Mouse (Mus musculus): Measurements from ENCODE around the gene Trabd2b. TPM values are rescaled to one million over a fixed set of nuclear protein-coding genes. Genes with fewer than 3 reads are reported as not detected.

The Trabd2b gene
- total RNA-seq, 4 experiments from 2014 or later = 62.0 to 82.7 (median 71.5) TPM

DNA sequence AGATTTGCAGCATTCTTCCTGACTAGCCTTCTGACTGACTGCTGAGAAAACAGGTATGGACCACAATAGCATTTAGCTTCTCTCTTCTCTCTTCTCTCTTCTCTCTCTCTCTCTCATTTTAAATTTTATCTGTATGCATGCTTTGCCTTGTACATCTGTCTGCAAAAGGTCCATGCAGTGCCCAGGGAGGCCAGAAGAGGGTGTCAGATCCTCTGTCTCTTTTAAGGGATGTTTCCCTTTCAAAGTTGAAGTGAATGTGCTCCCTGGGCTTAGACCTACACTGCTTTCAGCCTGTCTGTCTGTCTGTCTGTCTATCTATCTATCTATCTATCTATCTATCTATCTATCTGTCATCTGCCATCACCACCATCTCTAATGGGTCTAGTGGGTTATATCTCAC is 8.9 kb upstream of the Trabd2b start:
- DNase-seq (ENCODE audit: low spot score) = no peak

GRCm38 (mm10) chr4:114399821-114400220 is 6.7 kb upstream of the Trabd2b start:
- DNase-seq (ENCODE audit: low spot score) = no peak

GRCm38 (mm10) chr4:114401993-114402731 is 4.4 kb upstream of the Trabd2b start:
- DNase-seq (ENCODE audit: low spot score) = no peak

DNA sequence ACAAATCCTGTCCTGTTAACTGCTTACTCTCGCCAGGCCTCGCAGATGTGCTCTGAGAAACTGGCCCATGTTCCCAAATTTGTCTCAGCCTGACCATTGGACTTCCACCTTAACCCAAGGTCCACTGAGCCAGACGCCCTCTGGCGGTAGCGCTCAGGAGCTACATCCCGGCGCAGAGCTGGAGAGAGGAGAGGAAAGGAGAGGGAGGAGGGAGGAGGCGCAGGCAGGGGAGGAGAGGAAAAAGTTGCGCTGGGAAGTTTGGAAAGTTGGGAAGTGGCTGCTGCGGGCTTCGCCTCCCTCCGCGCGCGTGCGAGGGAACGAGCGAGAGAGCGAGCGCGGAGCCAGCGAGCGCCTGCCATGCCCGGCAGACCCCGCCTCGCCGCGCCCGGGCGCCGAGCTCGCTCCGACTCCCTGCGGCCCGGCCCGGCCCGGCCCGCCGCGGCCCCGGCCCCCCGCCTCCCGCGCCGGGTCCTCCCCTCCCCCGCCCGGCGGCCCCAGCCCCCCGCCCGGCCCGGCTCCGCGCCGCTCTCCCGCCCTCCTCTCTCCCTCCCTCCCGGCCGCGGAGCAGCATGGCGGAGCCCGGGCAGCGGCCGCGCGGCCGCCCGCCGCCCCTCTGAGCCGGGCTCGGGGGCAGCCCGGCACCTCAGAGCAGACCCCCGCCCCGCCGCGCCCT is 706 bp upstream of the Trabd2b start:
- peak; percentile 91 for DNase-seq (ENCODE audit: low spot score)

DNA sequence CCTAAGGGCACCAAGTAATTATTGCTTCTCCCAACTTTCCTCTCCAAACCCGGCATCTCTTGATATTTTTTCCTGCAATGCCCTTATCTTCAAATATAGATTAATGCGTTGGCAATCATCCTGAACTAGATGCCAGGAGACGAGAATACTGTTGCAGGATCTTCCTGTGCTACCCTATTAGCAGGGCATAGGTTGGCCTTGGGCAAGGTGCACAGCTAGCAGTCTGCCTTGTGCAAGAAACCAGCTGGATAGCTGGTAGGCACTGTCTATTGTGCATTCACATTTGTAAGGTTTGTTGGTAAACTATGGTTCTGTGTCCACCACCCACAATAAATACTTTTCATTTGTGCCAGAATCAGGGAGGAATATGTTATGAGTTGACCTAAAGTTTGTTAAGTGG is 992 bp downstream of the Trabd2b start:
- DNase-seq (ENCODE audit: low spot score) = no peak

DNA sequence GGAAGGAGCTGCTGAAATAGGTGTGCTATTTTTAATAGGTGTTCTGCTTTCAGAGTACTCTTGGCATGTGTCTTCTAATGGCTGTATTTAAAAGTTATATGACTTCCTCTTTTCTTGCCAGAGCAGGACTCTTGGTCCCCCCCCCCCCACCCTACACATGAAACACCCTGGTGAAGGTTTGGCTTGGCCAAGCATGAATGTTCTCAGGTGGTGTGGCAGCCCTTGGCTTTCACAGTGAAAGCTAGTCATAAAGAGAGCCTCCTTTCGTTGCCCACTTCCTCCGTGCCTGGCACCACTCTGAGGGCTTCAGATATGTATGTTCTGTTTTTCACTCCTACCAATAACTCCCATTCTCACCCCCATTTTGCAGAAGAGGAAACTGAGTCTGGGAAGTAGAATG is 1.8 kb downstream of the Trabd2b start:
- DNase-seq (ENCODE audit: low spot score) = no peak

- no peak for DNase-seq (ENCODE audit: low spot score)
Measured at GRCm38 (mm10) chr4:114408890-114409480, 2.5 kb downstream of the Trabd2b start.

DNA sequence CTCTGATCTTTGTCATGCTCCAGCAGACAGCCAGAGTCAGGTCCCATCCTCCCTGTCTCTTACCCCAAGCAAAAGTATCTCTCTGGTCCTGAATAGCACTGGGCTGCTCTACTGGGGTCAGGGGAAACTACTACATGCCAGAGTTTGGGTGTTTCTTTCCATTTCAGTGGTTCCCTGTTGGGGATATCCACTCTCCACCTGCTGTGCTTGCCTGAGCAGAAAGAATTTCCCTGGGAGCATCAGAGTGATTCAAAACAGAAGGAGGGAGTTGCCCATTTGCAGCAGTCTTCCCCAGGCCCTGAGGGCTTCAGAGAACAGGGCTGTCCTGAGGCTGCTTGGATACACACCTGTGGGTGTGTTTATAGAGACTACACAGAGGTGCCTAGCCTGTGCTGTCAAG is 3.0 kb downstream of the Trabd2b start:
- DNase-seq (ENCODE audit: low spot score) = no peak

DNA sequence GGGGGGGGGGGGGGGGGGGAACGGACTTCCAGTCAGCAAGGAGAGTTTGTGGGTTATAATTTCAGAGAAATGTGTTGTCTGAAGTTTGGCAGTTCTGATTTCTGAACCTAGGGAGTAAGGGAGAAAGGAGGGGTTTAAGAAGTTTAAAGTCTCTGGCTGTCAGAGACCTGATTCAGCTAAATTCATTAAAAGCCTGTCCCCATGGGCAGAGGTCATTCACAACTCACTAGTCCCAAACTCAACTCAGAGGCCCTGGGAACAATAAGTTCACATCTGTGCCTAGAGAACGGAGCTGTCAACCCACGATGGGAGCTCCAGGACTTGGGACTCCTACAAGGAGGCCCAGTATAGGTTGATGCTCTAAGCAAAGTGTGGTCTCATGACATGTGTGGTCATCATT is 3.5 kb downstream of the Trabd2b start:
- DNase-seq (ENCODE audit: low spot score) = no peak

DNA sequence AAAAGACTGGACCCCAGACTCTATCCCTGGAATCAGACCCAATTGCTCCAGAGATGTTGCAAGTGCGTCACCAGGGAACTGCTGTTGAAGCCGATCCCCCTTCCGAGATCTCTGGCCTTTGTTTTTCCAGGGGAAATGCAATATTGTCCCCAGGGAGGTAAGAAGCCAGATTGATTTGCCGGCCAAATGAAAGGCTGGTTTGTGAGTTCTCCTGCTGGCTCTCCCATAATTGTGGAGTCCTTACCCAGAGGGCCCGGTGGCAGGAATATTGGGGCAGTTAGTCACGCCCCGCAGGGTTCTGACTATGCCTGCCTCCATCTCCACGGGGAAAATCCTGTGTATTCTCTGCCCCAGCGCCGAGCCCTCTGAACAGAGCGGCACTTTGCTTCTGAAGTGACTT is 3.9 kb downstream of the Trabd2b start:
- no peak for DNase-seq (ENCODE audit: low spot score)

- no peak for DNase-seq (ENCODE audit: low spot score)
Measured at GRCm38 (mm10) chr4:114410958-114411661, 4.6 kb downstream of the Trabd2b start.

GRCm38 (mm10) chr4:114411846-114412390 is 5.4 kb downstream of the Trabd2b start:
- DNase-seq (ENCODE audit: low spot score) = no peak

DNA sequence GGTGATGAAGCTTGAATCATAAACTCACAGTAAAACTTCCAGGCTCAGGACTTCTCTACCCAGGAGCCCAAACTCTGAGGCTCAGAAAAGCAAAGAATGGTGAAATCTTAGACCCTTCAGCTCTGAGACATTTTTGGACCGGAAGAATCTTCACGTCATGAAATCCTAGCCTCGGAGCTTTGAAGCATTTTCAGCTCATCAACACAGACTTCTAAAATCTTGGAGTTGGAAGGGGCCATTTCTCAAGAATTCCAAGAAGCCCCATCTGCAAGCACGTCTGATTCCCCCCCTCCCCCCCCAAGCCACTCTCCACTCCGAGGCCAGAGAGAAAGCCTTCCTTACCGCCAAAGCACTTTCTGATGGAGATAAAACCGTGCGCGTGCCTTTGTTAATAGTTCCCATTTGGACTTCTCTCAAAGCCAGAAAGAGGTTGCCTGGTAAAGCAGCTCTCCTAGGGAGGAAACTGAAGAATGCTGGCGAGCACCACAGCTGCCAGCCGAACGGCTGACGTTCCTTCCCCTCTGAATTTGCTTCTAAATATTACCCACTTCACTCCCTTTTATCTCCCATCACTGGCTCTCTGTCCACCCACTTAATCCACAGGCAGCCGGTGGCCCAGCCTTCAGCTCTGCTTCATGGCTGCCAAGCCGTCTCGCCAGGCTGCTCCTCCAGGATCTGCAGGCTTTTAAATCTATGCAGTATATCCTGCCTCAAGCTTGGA is 9.6 kb downstream of the Trabd2b start:
- DNase-seq (ENCODE audit: low spot score) = peak; percentile 56

DNA sequence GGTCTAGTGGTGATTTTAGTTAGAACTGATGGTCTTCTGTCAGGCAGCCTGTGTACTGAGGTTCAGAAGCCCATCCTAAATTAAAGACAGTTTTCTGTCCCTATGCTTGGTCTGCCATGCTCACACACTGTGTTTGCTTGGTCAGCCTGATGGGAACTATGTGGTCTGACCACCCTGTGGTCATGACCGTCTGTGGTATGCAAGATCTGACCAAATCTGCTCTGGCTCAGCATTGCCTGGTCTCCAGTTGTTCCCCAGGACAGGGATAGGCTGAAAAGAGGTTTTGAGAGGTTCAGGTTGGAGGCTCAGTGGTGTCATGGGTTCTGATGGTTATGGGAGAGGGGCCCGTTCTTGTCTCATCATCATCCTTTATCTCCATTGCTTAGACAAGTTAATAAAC is 13.6 kb downstream of the Trabd2b start:
- DNase-seq (ENCODE audit: low spot score) = no peak

DNA sequence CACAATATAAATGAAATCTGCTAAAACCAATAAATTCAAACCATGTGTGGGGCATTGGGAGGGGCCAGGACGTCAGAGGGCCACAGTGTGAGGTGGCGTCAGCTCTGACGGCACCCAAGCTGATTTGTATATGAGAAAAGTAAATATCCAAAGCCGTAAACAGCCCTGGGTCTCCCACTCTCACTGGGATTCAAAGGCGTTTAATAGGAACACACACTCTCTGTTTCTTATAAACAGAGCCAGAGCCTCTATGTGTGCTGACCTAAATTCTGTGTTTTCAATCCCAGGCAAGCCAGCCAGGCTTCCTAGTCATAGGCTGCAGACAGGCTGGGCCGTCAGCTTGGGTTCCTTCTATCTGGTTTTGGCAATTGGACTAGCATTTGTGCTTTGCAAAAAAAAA is 16.6 kb downstream of the Trabd2b start:
- DNase-seq (ENCODE audit: low spot score) = no peak

DNA sequence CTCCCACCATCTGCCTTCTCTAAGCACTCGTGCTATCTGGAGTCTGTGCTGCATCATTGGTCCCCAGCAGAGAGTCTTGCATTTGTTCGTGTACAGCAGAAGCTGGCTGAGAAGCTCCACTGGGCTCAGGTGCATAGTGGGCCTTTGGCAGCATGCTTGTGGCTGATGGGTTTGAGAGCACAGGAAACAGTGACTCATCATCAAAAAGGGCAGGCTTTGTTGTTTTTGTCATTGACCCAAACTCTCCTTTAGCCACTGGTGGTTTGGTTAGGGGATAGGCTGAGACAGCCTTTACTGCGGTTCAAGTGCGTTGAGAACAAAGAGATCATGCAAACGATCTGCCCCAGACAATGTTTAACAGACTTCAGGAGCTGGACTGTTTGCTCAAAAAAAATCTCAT is 19.3 kb downstream of the Trabd2b start:
- DNase-seq (ENCODE audit: low spot score) = no peak

DNA sequence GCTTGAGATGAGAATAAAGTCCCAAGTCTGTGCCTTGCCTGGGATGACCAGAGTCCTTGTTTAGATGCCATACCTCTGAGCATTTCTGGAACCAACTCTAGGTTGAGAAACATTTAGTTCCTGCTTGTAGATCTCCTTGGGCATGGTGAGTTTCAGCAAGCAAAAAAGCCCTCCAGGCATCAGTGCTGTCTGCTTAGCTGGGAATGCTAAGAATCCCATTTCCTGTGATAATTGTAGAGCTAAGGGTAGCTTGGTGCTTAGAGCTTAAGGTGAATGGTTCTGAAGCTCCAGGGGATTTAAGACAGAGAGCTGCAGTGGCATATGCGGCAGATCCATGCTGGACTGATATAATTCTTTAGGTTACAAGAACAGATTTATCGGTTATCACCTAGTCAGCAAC is 26.2 kb downstream of the Trabd2b start:
- DNase-seq (ENCODE audit: low spot score) = no peak

DNA sequence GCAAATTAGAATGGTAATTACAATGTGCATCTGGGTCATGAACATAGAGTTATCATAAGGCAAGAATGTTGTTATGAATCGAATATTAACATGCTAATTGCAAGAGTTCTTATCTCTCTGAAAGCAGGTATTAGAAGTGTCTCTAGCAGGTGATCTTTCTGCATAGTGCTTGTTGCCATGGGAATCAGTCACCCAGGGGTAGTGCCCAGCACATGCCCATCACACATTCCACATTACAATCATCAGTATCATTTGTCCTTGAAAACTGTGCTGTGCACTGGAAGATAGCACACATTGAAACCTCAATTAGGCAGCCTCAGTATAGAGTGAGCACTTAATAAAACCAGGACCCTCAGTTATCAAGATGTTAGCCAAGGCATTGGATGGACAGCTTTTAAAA is 26.9 kb downstream of the Trabd2b start:
- DNase-seq (ENCODE audit: low spot score) = no peak

- no peak for DNase-seq (ENCODE audit: low spot score)
Measured at GRCm38 (mm10) chr4:114434766-114435165, 28.2 kb downstream of the Trabd2b start.

DNA sequence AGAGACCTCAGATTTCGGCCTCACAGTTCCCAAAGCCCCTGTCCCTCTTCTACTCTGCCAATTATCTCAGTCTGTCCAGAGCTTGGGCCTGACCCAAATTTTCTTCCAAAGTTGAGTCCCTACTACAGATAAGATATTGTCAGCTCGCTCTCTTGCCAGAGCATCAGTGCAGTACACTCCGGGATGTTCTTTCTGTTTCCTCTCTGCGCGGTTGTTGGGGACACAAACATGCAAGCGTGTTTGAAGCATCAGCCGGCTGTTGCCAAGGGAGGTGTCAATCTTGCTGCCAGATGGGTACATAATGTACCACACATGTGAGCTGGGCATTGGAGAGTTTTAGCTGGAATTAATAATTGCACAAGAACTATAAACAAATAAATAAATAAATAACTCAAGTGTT is 28.9 kb downstream of the Trabd2b start:
- DNase-seq (ENCODE audit: low spot score) = no peak

GRCm38 (mm10) chr4:114438764-114439163 is 32.2 kb downstream of the Trabd2b start:
- DNase-seq (ENCODE audit: low spot score) = no peak
